Mouse (Mus musculus) MEL (cell line): ENCODE measurements around the gene Kctd18. TPM values are rescaled to one million over a fixed set of nuclear protein-coding genes. Genes with fewer than 3 reads are reported as not detected.

ENCODE experiments used
- DNase-seq: peaks from one replicate; pipeline ENCODE4 v3.0.0; 2011; ENCODE audit warnings: low read depth, low spot score
- H3K27ac ChIP-seq: 2 replicates; pipeline ENCODE4 v1.5.1; 2012; ENCODE audit warnings: low read depth, mild to moderate bottlenecking, control low read depth, low read length, moderate library complexity; ENCODE audit not compliant: control insufficient read depth
- H3K27me3 ChIP-seq, 2 experiments: fragments of 150-350 bp in 1 of 2; sonication (generic) in 1 of 2; 2 replicates each; pipeline ENCODE4 v1.6.1; 2012; ENCODE audit warnings: low read length in 2 of 2, mild to moderate bottlenecking in 2 of 2, improper control_type of control experiment in 1 of 2, moderate library complexity in 1 of 2; ENCODE audit not compliant: insufficient read depth in 2 of 2, control insufficient read depth in 1 of 2
- H3K36me3 ChIP-seq, 2 experiments: 2 replicates each; pipeline ENCODE4 v1.6.1; 2012 to 2014; ENCODE audit warnings: low read length in 2 of 2, improper control_type of control experiment in 1 of 2, inconsistent platforms in 1 of 2, mild to moderate bottlenecking in 1 of 2; ENCODE audit not compliant: insufficient read depth in 2 of 2, control insufficient read depth in 1 of 2
- H3K4me1 ChIP-seq, 2 experiments: fragments of 150-350 bp in 1 of 2; sonication (generic) in 1 of 2; 2 replicates each; pipeline ENCODE4 v1.6.1; 2012; ENCODE audit warnings: low read length in 2 of 2, improper control_type of control experiment in 1 of 2, mild to moderate bottlenecking in 1 of 2; ENCODE audit not compliant: insufficient read depth in 2 of 2, control insufficient read depth in 1 of 2
- H3K4me3 ChIP-seq, 2 experiments: fragments of 150-350 bp in 1 of 2; sonication (generic) in 1 of 2; 2 replicates each; pipeline ENCODE4 v1.5.1; 2012; ENCODE audit warnings: low read depth in 2 of 2, low read length in 2 of 2, mild to moderate bottlenecking in 2 of 2, moderate library complexity in 2 of 2, control low read depth in 1 of 2, improper control_type of control experiment in 1 of 2; ENCODE audit not compliant: control insufficient read depth in 1 of 2, insufficient read depth in 1 of 2
- H3K79me2 ChIP-seq: 2 replicates; pipeline ENCODE4 v1.6.1; 2012; ENCODE audit warnings: mild to moderate bottlenecking, low read length, moderate library complexity; ENCODE audit not compliant: control insufficient read depth, poor library complexity, insufficient read depth
- H3K9ac ChIP-seq: 2 replicates; pipeline ENCODE4 v1.6.1; 2012; ENCODE audit warnings: low read depth, mild to moderate bottlenecking, control low read depth, low read length, moderate library complexity; ENCODE audit not compliant: control insufficient read depth, poor library complexity, severe bottlenecking
- H3K9me3 ChIP-seq: fragments of 150-350 bp; sonication (generic); replicated peaks from 2 replicates; pipeline ENCODE4 v1.6.1; 2012; ENCODE audit warnings: mild to moderate bottlenecking, low read length, improper control_type of control experiment, moderate library complexity; ENCODE audit not compliant: insufficient read depth
- BHLHE40 ChIP-seq: IDR thresholded peaks from 2 replicates; pipeline ENCODE4 v1.6.1; 2012; ENCODE audit warnings: low read depth, mild to moderate bottlenecking, inconsistent platforms, low read length, improper control_type of control experiment, borderline replicate concordance
- CHD2 ChIP-seq: IDR thresholded peaks from 2 replicates; pipeline ENCODE4 v1.6.1; 2011; ENCODE audit warnings: low read length, improper control_type of control experiment
- CTCF ChIP-seq, 3 experiments: IDR thresholded peaks in 2 of 3; conservative IDR thresholded peaks in 1 of 3; 2 replicates each; pipeline ENCODE4 v1.5.1; 2011 to 2012; ENCODE audit warnings: low read length in 3 of 3, low read depth in 2 of 3, mild to moderate bottlenecking in 2 of 3, improper control_type of control experiment in 1 of 3, inconsistent platforms in 1 of 3, mixed read lengths in 1 of 3, moderate library complexity in 1 of 3; ENCODE audit not compliant: control insufficient read depth in 1 of 3, insufficient read depth in 1 of 3, poor library complexity in 1 of 3, severe bottlenecking in 1 of 3
- E2F4 ChIP-seq: IDR thresholded peaks from 2 replicates; pipeline ENCODE4 v1.6.1; 2011; ENCODE audit warnings: low read depth, low read length, improper control_type of control experiment, borderline replicate concordance
- ETS1 ChIP-seq: IDR thresholded peaks from 2 replicates; pipeline ENCODE4 v1.6.1; 2012; ENCODE audit warnings: low read depth, mild to moderate bottlenecking, inconsistent platforms, low read length, improper control_type of control experiment, moderate library complexity
- GATA1 ChIP-seq: IDR thresholded peaks from 2 replicates; pipeline ENCODE4 v1.6.1; 2011; ENCODE audit warnings: low read depth, low read length, improper control_type of control experiment
- HCFC1 ChIP-seq: IDR thresholded peaks from 2 replicates; pipeline ENCODE4 v1.6.1; 2012; ENCODE audit warnings: low read depth, mild to moderate bottlenecking, inconsistent platforms, low read length, improper control_type of control experiment, moderate library complexity
- JUND ChIP-seq: IDR thresholded peaks from 2 replicates; pipeline ENCODE4 v1.6.1; 2011; ENCODE audit warnings: low read depth, mild to moderate bottlenecking, improper control_type of control experiment, low read length
- MAFK ChIP-seq: IDR thresholded peaks from 2 replicates; pipeline ENCODE4 v1.6.1; 2011; ENCODE audit warnings: low read depth, mild to moderate bottlenecking, low read length, improper control_type of control experiment, borderline replicate concordance
- MYB ChIP-seq: IDR thresholded peaks from 2 replicates; pipeline ENCODE4 v1.6.1; 2011; ENCODE audit warnings: mild to moderate bottlenecking, low read depth, low read length, improper control_type of control experiment
- MYC ChIP-seq: IDR thresholded peaks from 2 replicates; pipeline ENCODE4 v1.6.1; 2011; ENCODE audit warnings: low read depth, mild to moderate bottlenecking, low read length, improper control_type of control experiment, moderate library complexity
- POLR2A ChIP-seq, 2 experiments: IDR thresholded peaks; 2 replicates each; pipeline ENCODE4 v1.6.1; 2011 to 2012; ENCODE audit warnings: low read length in 2 of 2, mild to moderate bottlenecking in 2 of 2, control low read depth in 1 of 2, improper control_type of control experiment in 1 of 2, low read depth in 1 of 2, moderate library complexity in 1 of 2; ENCODE audit not compliant: control insufficient read depth in 1 of 2, insufficient read depth in 1 of 2, poor library complexity in 1 of 2
- RCOR1 ChIP-seq: IDR thresholded peaks from 2 replicates; pipeline ENCODE4 v1.6.1; 2012; ENCODE audit warnings: low read depth, mild to moderate bottlenecking, inconsistent platforms, low read length, improper control_type of control experiment
- TBP ChIP-seq: IDR thresholded peaks from 2 replicates; pipeline ENCODE4 v1.8.0; 2011; ENCODE audit warnings: low read depth, low read length, improper control_type of control experiment
- USF1 ChIP-seq: IDR thresholded peaks from 2 replicates; pipeline ENCODE4 v1.6.1; 2014; ENCODE audit warnings: low read depth, mild to moderate bottlenecking, inconsistent platforms, low read length, improper control_type of control experiment, moderate library complexity
- USF2 ChIP-seq, 2 experiments: IDR thresholded peaks; 2 replicates each; pipeline ENCODE4 v1.6.1; 2011 to 2012; ENCODE audit warnings: improper control_type of control experiment in 2 of 2, low read length in 2 of 2, borderline replicate concordance in 1 of 2, inconsistent platforms in 1 of 2, low read depth in 1 of 2, mild to moderate bottlenecking in 1 of 2; ENCODE audit not compliant: insufficient read depth in 1 of 2
- ZKSCAN1 ChIP-seq: IDR thresholded peaks from 2 replicates; pipeline ENCODE4 v1.6.1; 2012; ENCODE audit warnings: low read depth, mild to moderate bottlenecking, inconsistent platforms, low read length, improper control_type of control experiment, moderate library complexity
- ZMIZ1 ChIP-seq: IDR thresholded peaks from 2 replicates; pipeline ENCODE4 v1.6.1; 2012; ENCODE audit warnings: low read depth, mild to moderate bottlenecking, inconsistent platforms, low read length, improper control_type of control experiment, moderate library complexity
- ZNF384 ChIP-seq: IDR thresholded peaks from 2 replicates; pipeline ENCODE4 v1.6.1; 2012; ENCODE audit warnings: low read depth, mild to moderate bottlenecking, inconsistent platforms, low read length, improper control_type of control experiment
- polyA plus RNA-seq, 2 experiments: library from polyadenylated mRNA; stranded (reverse) in 1 of 2; unstranded in 1 of 2; fragments of >175 nt in 1 of 2; fragments of >200 nt in 1 of 2; gene quantifications; 2 replicates each; pipeline versions ENCODE4 v1.2.1 to v1.2.4; 2012; ENCODE audit warnings: low replicate concordance in 2 of 2, low read depth in 1 of 2; ENCODE audit not compliant: insufficient read length in 2 of 2, insufficient read depth in 1 of 2, missing spikeins in 1 of 2
- total RNA-seq: library from RNA; depleted of rRNA; stranded (reverse); fragments of 300-350 nt; gene quantifications from 2 replicates; pipeline ENCODE4 v1.2.3, GENCODE M21; 2012

Kctd18 gene
- total and polyA plus RNA-seq, 3 experiments = 11.1 to 12.6 TPM; not detected in 1

- no peak overlapping the region for H3K27ac ChIP-seq
- no peaks in the 10 kb centered on the region for H3K4me1 ChIP-seq
- H3K36me3 ChIP-seq = no peaks in the 10 kb centered on the region
- H3K27me3 ChIP-seq = no peaks in the 10 kb centered on the region
- no peak overlapping the region for H3K9ac ChIP-seq
- TF ChIP-seq USF2 (IDR thresholded peaks at IDR 0.05; ENCODE audit: borderline replicate concordance in 1 of 2, insufficient read depth in 1 of 2, low read depth in 1 of 2, low read length in 2 of 2) (no peak), MYB (no peak), USF1 (no peak), MAFK (no peak), BHLHE40 (no peak), TBP (no peak), CTCF (IDR thresholded peaks at IDR 0.05 in 2 of 3, conservative IDR thresholded peaks at IDR 0.05 in 1 of 3; ENCODE audit: control insufficient read depth in 1 of 3, insufficient read depth in 1 of 3, low read depth in 2 of 3, low read length in 3 of 3, poor library complexity in 1 of 3, severe bottlenecking in 1 of 3) (no peak), ZMIZ1 (no peak), ZNF384 (no peak), JUND (no peak), POLR2A (IDR thresholded peaks at IDR 0.05; ENCODE audit: control insufficient read depth in 1 of 2, insufficient read depth in 1 of 2, low read depth in 1 of 2, low read length in 2 of 2, poor library complexity in 1 of 2) (no peak), GATA1 (no peak), ETS1 (no peak), CHD2 (no peak), RCOR1 (no peak), E2F4 (no peak), HCFC1 (no peak), MYC (no peak)
- TF ChIP-seq, all 39 proteins: peak for 0
- H3K79me2 ChIP-seq = no peaks in the 10 kb centered on the region
- no peaks in the 10 kb centered on the region for H3K9me3 ChIP-seq
- no peak overlapping the region for H3K4me3 ChIP-seq
- no peak for DNase-seq
Observed at GRCm38 (mm10) chr1:57947552-57948347, 71.0 kb downstream of the Kctd18 start.

GRCm38 (mm10) chr1:57942215-57942614, 76.5 kb downstream of the Kctd18 start:
- Histone ChIP-seq H3K27me3 (no peaks in the 10 kb centered on the region), H3K36me3 (no peaks in the 10 kb centered on the region), H3K9ac (no peak overlapping the region), H3K4me1 (no peaks in the 10 kb centered on the region), H3K4me3 (no peak overlapping the region), H3K9me3 (no peaks in the 10 kb centered on the region)
- TF ChIP-seq JUND (no peak), POLR2A (IDR thresholded peaks at IDR 0.05; ENCODE audit: control insufficient read depth in 1 of 2, insufficient read depth in 1 of 2, low read depth in 1 of 2, low read length in 2 of 2, poor library complexity in 1 of 2) (no peak), ZKSCAN1 (no peak)
- TF ChIP-seq, all 39 proteins: peak for 0
- Histone ChIP-seq H3K79me2 (no peaks in the 10 kb centered on the region), H3K27ac (no peak overlapping the region)
- no peak for DNase-seq
